Mouse (Mus musculus) Patski (cell line): ENCODE results near the gene Dock11. TPM values are rescaled to one million over a fixed set of nuclear protein-coding genes. Genes with fewer than 3 reads are reported as not detected.
A peak's percentile ranks its signal among the peaks of the same experiment; 100 is the strongest.

ENCODE experiments used
- ATAC-seq: fragments of 100-300 bp; one replicate; pipeline ENCODE4 v1.8.0; 2021
- CTCF ChIA-PET: fragments of 350-600 bp; sonication (Branson Sonifier 250); formaldehyde crosslinking; loops from one replicate; lab custom pipeline; 2022; ENCODE audit warnings: inconsistent platforms; lab: Charles Lee
- POLR2A ChIA-PET: fragments of 350-600 bp; sonication (Branson Sonifier 250); formaldehyde crosslinking; loops from one replicate; lab custom pipeline; 2022; ENCODE audit warnings: antibody characterized with exemption, inconsistent platforms; lab: Charles Lee
- DNase-seq: peaks from one replicate; pipeline ENCODE4 v3.0.0-alpha.2; 2011; ENCODE audit warnings: low read depth, low spot score
- H3K27me3 ChIP-seq: fragments of 371-371 bp; one replicate; pipeline ENCODE4 v1.5.1; 2021
- CTCF ChIP-seq: fragments of 100-300 bp; IDR thresholded peaks from one replicate; pipeline ENCODE4 v1.5.1; 2021
- in situ Hi-C: fragments of 300-500 bp; cut with MboI; formaldehyde crosslinking; loops from 3 replicates; pipeline ENCODE4 v1.11.1; 2018; ENCODE audit warnings: low pct_unique_long_range_greater_than_20kb, mixed read lengths
- polyA plus RNA-seq: library from polyadenylated mRNA; unstranded; gene quantifications from one replicate; pipeline ENCODE4 v1.2.3, GENCODE M21; 2021

Dock11 gene
- polyA plus RNA-seq, 1 experiment from 2014 or later = 6.1 TPM

- CTCF ChIA-PET = interaction anchor here (0.8 to 2.3 kb wide), 10 partner anchors 9 to 214 kb away, joined by 3 to 8 read pairs (median 4); no protein-coding TSS in a partner anchor
- TF ChIP-seq CTCF = no peak
Observed at GRCm38 (mm10) chrX:35997793-35998419, 109.3 kb downstream of the Dock11 start.

DNA sequence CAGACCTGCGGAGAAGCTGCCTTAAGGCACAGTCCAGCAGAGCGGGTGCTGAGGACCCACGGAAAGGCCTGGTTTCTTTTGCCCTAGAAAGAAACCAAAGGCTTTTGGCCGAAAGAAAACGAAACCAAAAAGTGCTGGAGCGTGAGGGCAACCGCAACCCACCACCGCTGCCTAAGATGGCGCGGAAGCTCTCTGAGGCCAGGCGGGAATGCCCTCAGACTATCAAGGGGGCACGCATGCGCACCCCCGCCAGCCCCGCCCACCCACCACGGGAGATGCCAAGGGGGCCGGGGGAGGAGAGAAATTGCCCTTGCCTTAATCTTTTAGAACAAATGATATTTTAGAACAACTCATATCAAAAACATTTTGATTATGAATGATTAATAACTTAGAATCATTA lies 137.0 kb downstream of the Dock11 start:
- DNase-seq (no peak), ATAC-seq (peak; percentile 57)
- H3K27me3 ChIP-seq = peaks cover 29% of the 10 kb centered on the region
- ChIA-PET CTCF (no interaction called here), POLR2A (no interaction called here)
- TF ChIP-seq CTCF = no peak
- in situ Hi-C loops = no loop called here

More at GRCm38 (mm10) chrX:35997793-35998419, 109.3 kb downstream of the Dock11 start:
- ATAC-seq = no peak
- in situ Hi-C loops = loop anchor here (5.0 kb wide), 1 partner anchor 161 kb away; no protein-coding TSS in a partner anchor
- H3K27me3 ChIP-seq = peaks cover 30% of the 10 kb centered on the region
- no peak for DNase-seq
- POLR2A ChIA-PET = no interaction called here

- TF ChIP-seq CTCF = no peak
- CTCF ChIA-PET = interaction anchor here (0.7 kb wide), 1 partner anchor 152 kb away, joined by 3 read pairs; no protein-coding TSS in a partner anchor
- DNase-seq (no peak), ATAC-seq (no peak)
- POLR2A ChIA-PET = no interaction called here
- H3K27me3 ChIP-seq = peaks cover 28% of the 10 kb centered on the region
- in situ Hi-C loops = no loop called here
Observed at GRCm38 (mm10) chrX:36031113-36031512, 142.5 kb downstream of the Dock11 start.

DNA sequence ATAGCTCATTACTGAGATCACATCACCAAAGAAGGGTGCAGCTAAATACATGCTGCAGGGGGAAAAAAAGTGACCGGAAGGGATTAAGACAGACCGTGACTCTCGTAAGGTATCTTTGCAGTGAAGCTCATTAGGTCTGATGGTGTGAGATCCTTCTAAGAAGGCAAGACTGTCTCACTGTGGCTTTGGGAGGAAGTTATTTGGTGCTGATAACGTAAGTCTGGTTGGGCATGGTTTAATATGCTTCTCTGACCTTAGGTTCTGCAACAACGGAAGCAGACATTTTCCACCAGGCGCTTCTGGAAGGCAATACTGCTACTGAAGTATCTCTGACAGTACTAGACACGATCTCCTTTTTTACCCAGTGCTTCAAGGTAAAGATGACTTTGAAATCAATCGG lies 145.4 kb downstream of the Dock11 start:
- ATAC-seq (no peak), DNase-seq (no peak)
- no peak for TF ChIP-seq CTCF
- peaks cover 30% of the 10 kb centered on the region for H3K27me3 ChIP-seq
- in situ Hi-C loops = no loop called here
- POLR2A ChIA-PET = no interaction called here
- CTCF ChIA-PET = interaction anchor here (1.3 kb wide), 1 partner anchor 12 kb away, joined by 4 read pairs; no protein-coding TSS in a partner anchor

- in situ Hi-C loops = no loop called here
- no peak for TF ChIP-seq CTCF
- peaks cover 40% of the 10 kb centered on the region for H3K27me3 ChIP-seq
- CTCF ChIA-PET = interaction anchor here (1.2 kb wide), 1 partner anchor 12 kb away, joined by 3 read pairs; no protein-coding TSS in a partner anchor
- ATAC-seq (no peak), DNase-seq (no peak)
- POLR2A ChIA-PET = no interaction called here
Observed at GRCm38 (mm10) chrX:36045731-36046130, 157.1 kb downstream of the Dock11 start.

GRCm38 (mm10) chrX:36047451-36047850 lies 158.8 kb downstream of the Dock11 start:
- peaks cover 50% of the 10 kb centered on the region for H3K27me3 ChIP-seq
- ATAC-seq = no peak
- ChIA-PET CTCF (interaction anchor here (1.1 kb wide), 1 partner anchor 11 kb away, joined by 3 read pairs; no protein-coding TSS in a partner anchor), POLR2A (no interaction called here)
- in situ Hi-C loops = no loop called here
- no peak for TF ChIP-seq CTCF
- DNase-seq = no peak

- in situ Hi-C loops = no loop called here
- TF ChIP-seq CTCF = no peak
- peaks cover 43% of the 10 kb centered on the region for H3K27me3 ChIP-seq
- ATAC-seq (no peak), DNase-seq (no peak)
- POLR2A ChIA-PET = no interaction called here
- CTCF ChIA-PET = no interaction called here
Observed at GRCm38 (mm10) chrX:36050312-36050711, 161.7 kb downstream of the Dock11 start.

- ATAC-seq = no peak
- peaks cover 21% of the 10 kb centered on the region for H3K27me3 ChIP-seq
- no peak for TF ChIP-seq CTCF
- POLR2A ChIA-PET = no interaction called here
- in situ Hi-C loops = no loop called here
- no peak for DNase-seq
- CTCF ChIA-PET = no interaction called here
Observed at GRCm38 (mm10) chrX:36073997-36074396, 185.4 kb downstream of the Dock11 start.

DNA sequence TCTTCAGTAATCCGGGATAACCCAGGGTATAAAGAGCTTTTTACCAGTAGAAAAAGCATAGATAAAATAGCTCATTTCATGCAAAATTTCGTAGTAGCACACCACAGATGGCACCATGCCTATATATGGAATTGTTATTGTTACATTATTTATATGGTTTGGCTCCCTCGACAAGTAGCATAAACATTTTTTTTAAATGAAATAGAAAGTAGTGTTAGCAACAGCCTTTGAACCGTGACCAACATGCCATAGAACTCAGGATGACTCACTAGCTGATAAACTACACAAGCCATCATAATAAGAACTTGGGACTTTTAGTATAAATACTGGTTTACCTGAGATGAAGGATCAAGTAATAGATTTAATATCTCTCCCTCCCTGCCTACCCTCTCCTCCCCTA lies 188.5 kb downstream of the Dock11 start:
- ChIA-PET CTCF (no interaction called here), POLR2A (no interaction called here)
- DNase-seq (no peak), ATAC-seq (no peak)
- in situ Hi-C loops = loop anchor here (5.0 kb wide), 1 partner anchor 35 kb away; the partner anchor contains the start of gene Il13ra1
- peaks cover 22% of the 10 kb centered on the region for H3K27me3 ChIP-seq
- no peak for TF ChIP-seq CTCF

- in situ Hi-C loops = no loop called here
- H3K27me3 ChIP-seq = peaks cover 15% of the 10 kb centered on the region
- no peak for TF ChIP-seq CTCF
- ChIA-PET POLR2A (no interaction called here), CTCF (interaction anchor here (2.0 kb wide), 1 partner anchor 12 kb away, joined by 8 read pairs; no protein-coding TSS in a partner anchor)
- DNase-seq (peak; percentile 39), ATAC-seq (peak; percentile 88)
Observed at GRCm38 (mm10) chrX:36082917-36083316, 194.3 kb downstream of the Dock11 start.
